9 mouse cellular contexts compared by ENCODE assay signal in the genomic region with DNA sequence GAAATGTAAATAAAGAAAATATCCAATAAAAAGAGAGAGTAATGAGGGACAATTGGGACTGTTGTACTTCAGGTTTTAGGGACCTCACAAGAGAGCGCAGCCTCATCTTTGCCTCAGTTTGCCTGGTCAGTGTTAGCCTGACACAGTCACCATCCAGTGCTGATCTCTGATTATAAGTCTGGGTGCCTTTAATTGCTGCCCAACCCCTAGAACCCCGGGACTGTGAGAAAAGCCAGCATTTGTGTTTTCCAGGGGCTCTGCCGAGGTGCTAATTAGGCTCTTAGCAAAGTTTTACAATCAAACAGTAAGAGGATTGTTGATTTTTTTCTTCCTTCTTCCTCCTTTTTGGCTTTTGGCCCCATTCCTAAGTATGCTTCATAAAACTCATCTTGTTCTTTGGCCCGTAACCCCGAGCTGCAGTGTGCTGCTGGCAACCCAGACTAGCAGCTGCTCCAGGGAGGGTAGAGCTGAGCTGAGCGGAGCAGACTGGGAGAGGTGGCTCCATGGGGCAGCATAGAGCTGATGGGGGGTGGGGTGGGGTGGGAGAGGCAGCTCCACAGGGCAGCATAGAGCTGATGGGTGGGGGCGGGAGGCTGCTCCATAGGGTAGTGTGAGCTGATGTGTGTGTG. TPM values are rescaled to one million over a fixed set of nuclear protein-coding genes. Genes with fewer than 3 reads are reported as not detected.
DNase-seq lines count a peak whose midpoint lies in the region; ATAC-seq lines count a peak whose summit lies in the region.
"Had no signal": no experiment of that assay in that cellular context is flagged by ENCODE, and none has a peak within 500 bp of the region (broad histone marks: within the 10 kb centered on the region; RNA-seq: fewer than 3 reads in every experiment).

No protein-coding gene starts in this region.

- WGBS in kidney, embryonic 14.5 days, result 14% methylated on average over 6 of the region's 7 CpGs
- WGBS in embryonic facial prominence, embryonic 14.5 days, result 25% methylated on average over 6 of the region's 7 CpGs
- 14% methylated on average over 6 of the region's 7 CpGs for WGBS in limb, embryonic 12.5 days

- no peaks in the 10 kb centered on the region for H3K9me3 ChIP-seq in kidney, embryonic 14.5 days (ENCODE audit: control insufficient read depth, low read length)
- H3K9me3 ChIP-seq in embryonic facial prominence, embryonic 14.5 days (ENCODE audit: control insufficient read depth, low read length), result no peaks in the 10 kb centered on the region
- no peaks in the 10 kb centered on the region for H3K9me3 ChIP-seq in limb, embryonic 12.5 days
- H3K9me3 ChIP-seq: embryonic facial prominence, embryonic 12.5 days had no signal

- no peaks in the 10 kb centered on the region for H3K36me3 ChIP-seq in kidney, embryonic 14.5 days (ENCODE audit: control insufficient read depth, insufficient read depth, low read length)
- no peaks in the 10 kb centered on the region for H3K36me3 ChIP-seq in embryonic facial prominence, embryonic 14.5 days (ENCODE audit: control insufficient read depth, insufficient read depth, low read length)
- no peaks in the 10 kb centered on the region for H3K36me3 ChIP-seq in limb, embryonic 12.5 days
- H3K36me3 ChIP-seq: embryonic facial prominence, embryonic 12.5 days had no signal

- no peaks in the 10 kb centered on the region for H3K27me3 ChIP-seq in kidney, embryonic 14.5 days (ENCODE audit: control insufficient read depth, insufficient read depth, low read length)
- H3K27me3 ChIP-seq in embryonic facial prominence, embryonic 14.5 days (replicated peaks; ENCODE audit: control insufficient read depth, insufficient read depth, low read length), result no peaks in the 10 kb centered on the region
- H3K27me3 ChIP-seq in limb, embryonic 12.5 days, result no peaks in the 10 kb centered on the region
- H3K27me3 ChIP-seq: embryonic facial prominence, embryonic 12.5 days had no signal

- intact Hi-C loops in heart, postnatal 10 days (cut with DNase I), result no loop called here

- DNase-seq in kidney, adult 8-10 months, result no peak
- DNase-seq in embryonic facial prominence, embryonic 14.5 days (ENCODE audit: low spot score), result peak; percentile 77
- DNase-seq in heart, postnatal 10 days, result peak; percentile 19 to 25
- DNase-seq in skeletal muscle tissue, adult 2 months (ENCODE audit: low read depth, low spot score), result peak; percentile 61
- no peak for DNase-seq in adrenal gland, postnatal 4 days (ENCODE audit: low spot score in 2 of 2)

- no peak overlapping the region for H3K4me2 ChIP-seq in kidney, embryonic 14.5 days (replicated peaks; ENCODE audit: low read depth, low read length)
- no peak overlapping the region for H3K4me2 ChIP-seq in embryonic facial prominence, embryonic 14.5 days (ENCODE audit: low read depth, low read length)
- H3K4me2 ChIP-seq in limb, embryonic 12.5 days, result peak overlapping the region; percentile 27; the same call in 1 of the 2 replicates
- H3K4me2 ChIP-seq: embryonic facial prominence, embryonic 12.5 days had no signal

- H3K27ac ChIP-seq in kidney, embryonic 14.5 days (ENCODE audit: low read depth, low read length), result no peak overlapping the region
- H3K27ac ChIP-seq in embryonic facial prominence, embryonic 14.5 days (replicated peaks; ENCODE audit: low read depth, low read length), result no peak overlapping the region
- H3K27ac ChIP-seq in limb, embryonic 12.5 days, result no peak overlapping the region
- H3K27ac ChIP-seq: embryonic facial prominence, embryonic 12.5 days had no signal

- peaks cover 4% of the 10 kb centered on the region; the same call in 1 of the 2 replicates for H3K4me1 ChIP-seq in kidney, embryonic 14.5 days (ENCODE audit: control insufficient read depth, insufficient read depth, low read length)
- H3K4me1 ChIP-seq in embryonic facial prominence, embryonic 14.5 days (ENCODE audit: control insufficient read depth, insufficient read depth, low read length), result no peaks in the 10 kb centered on the region
- H3K4me1 ChIP-seq in limb, embryonic 12.5 days (replicated peaks), result peaks cover 13% of the 10 kb centered on the region

- no peak overlapping the region for H3K4me3 ChIP-seq in kidney, embryonic 14.5 days (ENCODE audit: low read length)
- H3K4me3 ChIP-seq in embryonic facial prominence, embryonic 14.5 days (ENCODE audit: low read depth, low read length), result no peak overlapping the region
- H3K4me3 ChIP-seq in limb, embryonic 12.5 days (replicated peaks), result no peak overlapping the region
- H3K4me3 ChIP-seq: embryonic facial prominence, embryonic 12.5 days had no signal

- H3K9ac ChIP-seq in kidney, embryonic 14.5 days (ENCODE audit: low read depth, low read length), result no peak overlapping the region
- H3K9ac ChIP-seq in embryonic facial prominence, embryonic 14.5 days (ENCODE audit: low read depth, low read length), result no peak overlapping the region
- H3K9ac ChIP-seq in limb, embryonic 12.5 days (replicated peaks), result no peak overlapping the region
- H3K9ac ChIP-seq: embryonic facial prominence, embryonic 12.5 days had no signal

- ATAC-seq in kidney, embryonic 14.5 days (ENCODE audit: low FRiP score, low TSS enrichment), result 0 out of 2 replicates have a peak, but pooled peaks have one; percentile 62
- ATAC-seq in embryonic facial prominence, embryonic 14.5 days (ENCODE audit: low read depth), result 0 out of 2 replicates have a peak, but pooled peaks have one; percentile 79
- peak; percentile 63; the same call in 1 of the 2 replicates for ATAC-seq in limb, embryonic 12.5 days (ENCODE audit: insufficient number of reproducible peaks, insufficient read depth, low FRiP score, low TSS enrichment, low read depth)
- ATAC-seq in inflammation-experienced regulatory T-cells, adult 6 months, result no peak

RNA-seq across cellular contexts. Expression of a gene that starts 34.5 kb away (rescaled TPM):
- 3.4 and 5.6 TPM in 2 replicates for polyA plus RNA-seq in kidney, embryonic 14.5 days (2014; fragmentation: Nextera tagmentation; extraction: Ambion mirVana)
- 43.9 and 46.3 TPM in 2 replicates for polyA plus RNA-seq in embryonic facial prominence, embryonic 14.5 days (2014; fragmentation: Nextera tagmentation; extraction: Ambion mirVana)
- 1 to 10 TPM; 2.1 to 3.5 TPM for total RNA-seq in heart, postnatal 10 days (2021)
- 4.9 and 7.4 TPM in 2 replicates for polyA plus RNA-seq in limb, embryonic 12.5 days (2016; fragmentation: Nextera tagmentation; extraction: Ambion mirVana)
- 10 to 100 TPM; 13.5 to 14.5 TPM for total RNA-seq in adrenal gland, postnatal 4 days (2021)
- polyA plus RNA-seq in inflammation-experienced regulatory T-cells, adult 6 months (2017; shearing (Covaris generic)), result under 1 TPM in 1 of 3 experiments, not detected in 2; 0.07 TPM

Comparison
In these comparisons a context has a peak if more than half of its experiments do, and no peak if none do; other contexts are left out.
1. DNase-seq: peak in embryonic facial prominence, embryonic 14.5 days (single experiment), heart, postnatal 10 days (2 of 2) and skeletal muscle tissue, adult 2 months (single experiment); none in kidney, adult 8-10 months (0 of 2) and adrenal gland, postnatal 4 days (0 of 2).